Mouse (Mus musculus) embryo, embryonic 10.5 days (tissue): ENCODE data around the gene Col24a1.
A peak's percentile ranks its signal among the peaks of the same experiment; 100 is the strongest.

Experiments used
- DNase-seq: peaks from one replicate; pipeline ENCODE4 v3.0.0-alpha.2; 2015; ENCODE audit warnings: low spot score

The Col24a1 gene

DNA sequence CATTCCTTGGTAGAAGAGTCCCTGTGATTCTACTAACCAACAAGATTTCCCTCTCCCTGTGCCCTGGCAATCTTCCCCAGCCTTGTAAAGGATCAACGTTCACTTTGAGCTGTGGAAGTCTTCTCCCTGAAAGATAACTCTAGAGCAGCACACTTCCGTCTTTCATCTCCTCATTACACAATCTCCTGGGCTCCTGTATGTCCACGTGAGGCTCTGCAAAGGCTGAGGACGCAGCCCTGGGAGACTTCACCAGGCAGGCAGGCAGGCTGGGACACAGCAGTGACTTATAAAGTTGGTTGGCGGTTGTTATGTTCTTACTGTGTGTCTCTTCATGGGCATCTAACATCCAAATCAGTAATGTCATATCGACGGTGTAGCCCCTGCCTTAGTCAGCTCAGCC, 170.1 kb downstream of the Col24a1 start:
- no peak for DNase-seq

DNA sequence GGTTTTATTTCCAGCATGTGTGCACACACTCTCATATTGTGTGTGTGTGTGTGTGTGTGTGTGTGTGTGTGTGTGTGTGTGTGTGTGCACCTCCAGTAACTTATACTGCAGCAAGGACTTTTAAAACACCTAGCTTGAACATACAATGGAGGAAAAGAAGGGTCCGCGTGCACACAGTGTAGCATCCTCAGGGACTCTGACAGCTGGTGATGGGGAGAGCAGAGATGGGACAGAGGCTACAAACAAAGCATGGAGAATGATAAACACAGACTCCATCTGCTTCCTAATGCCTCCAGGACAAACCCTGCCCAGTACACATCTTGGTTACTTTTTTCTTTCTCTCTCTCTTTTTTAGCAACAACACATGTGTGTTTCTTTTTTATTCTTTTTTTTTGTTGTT, 171.5 kb downstream of the Col24a1 start:
- DNase-seq: no peak

DNA sequence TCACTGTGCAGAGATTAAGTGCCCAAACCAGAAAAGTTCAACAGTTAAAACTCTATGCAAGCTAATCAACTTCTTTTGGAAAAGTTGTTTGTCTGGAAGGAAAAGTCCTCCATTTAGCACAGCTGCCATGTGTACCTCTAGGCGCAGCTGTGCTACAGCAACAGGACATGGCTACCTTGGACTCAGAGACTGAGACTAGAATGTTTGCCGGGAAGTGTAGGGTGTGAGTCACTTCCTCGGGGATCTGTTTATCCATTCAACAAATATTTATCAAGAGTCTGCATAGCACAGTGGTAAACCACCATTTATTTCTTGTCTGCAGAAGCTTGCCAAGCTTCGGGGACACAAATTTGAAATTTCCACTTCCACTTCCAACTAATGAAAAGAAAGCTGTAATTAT, 178.8 kb downstream of the Col24a1 start:
- no peak for DNase-seq

DNA sequence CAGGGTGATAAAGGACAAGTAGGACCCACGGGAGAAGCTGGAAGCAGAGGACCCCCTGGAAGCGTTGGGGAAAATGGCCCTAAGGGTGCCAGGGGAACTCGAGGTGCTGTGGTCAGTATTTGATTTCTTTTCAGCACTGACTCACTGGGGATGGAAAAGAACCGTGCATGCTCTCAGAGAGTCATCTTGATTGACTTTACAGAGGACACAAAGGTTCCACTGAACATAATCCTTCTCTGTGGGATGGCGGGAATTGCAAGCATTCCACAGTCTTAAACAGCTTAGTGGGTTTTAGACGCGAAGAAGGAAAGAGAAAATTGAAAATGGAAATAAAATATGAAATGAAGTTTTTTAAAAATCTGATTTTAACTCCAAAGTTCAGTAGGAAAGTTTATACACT, 181.9 kb downstream of the Col24a1 start:
- no peak for DNase-seq

DNA sequence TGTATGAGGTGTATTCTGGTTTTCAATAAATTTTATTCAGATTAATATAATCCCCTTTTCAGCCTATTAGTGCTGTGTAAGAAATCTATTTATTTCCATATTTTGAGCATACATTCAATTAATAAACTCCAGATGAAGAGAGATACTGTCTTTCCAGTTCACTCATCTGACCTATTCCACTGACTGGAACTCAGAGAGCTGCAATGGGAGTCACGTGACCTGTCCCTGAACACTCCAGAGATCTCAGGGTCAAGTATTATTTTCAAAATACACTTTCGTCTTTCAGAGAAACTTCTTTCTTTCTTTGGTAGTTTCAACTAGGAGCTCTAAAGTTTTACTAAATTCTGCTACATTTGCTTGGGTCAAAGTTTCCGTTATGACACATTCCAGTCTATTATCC, 184.4 kb downstream of the Col24a1 start:
- no peak for DNase-seq

DNA sequence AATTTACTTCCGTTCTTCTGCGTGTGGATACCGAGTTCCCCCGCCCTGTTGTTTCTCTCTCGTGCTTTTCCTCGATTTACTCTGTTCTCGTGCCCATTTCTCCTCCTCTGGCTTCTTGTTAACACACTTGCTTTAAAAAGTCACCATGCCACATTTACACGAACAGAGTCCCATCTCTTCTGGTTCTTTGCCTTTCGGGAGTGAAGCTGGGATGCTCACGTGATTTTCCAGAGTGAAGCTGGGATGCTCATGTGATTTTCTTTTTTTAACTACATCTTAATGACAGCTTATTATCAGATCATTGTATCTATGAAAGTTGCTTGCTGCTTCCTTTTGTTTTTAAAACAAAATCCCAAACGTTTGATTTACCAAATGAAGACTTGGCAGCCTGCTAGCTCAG, 184.8 kb downstream of the Col24a1 start:
- DNase-seq: no peak

DNA sequence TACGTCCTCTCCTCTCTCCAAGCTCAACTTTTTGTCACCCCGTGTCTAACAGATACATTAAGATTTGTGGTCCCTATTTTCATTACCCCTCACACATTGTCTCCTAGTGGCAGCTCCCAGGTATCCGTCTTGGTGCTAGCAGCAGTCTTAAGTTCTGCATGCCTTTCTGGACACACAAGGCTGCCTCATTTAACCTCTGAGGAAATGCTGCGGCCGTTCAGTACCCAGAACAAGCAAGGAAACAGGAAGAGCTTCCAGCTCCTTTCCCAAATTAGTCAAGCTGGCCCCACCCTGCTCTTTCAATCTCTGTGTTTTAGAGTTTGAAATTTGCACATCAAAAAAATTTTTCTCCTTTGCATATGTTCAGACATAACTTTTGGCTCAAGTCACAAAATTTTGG, 186.2 kb downstream of the Col24a1 start:
- no peak for DNase-seq

DNA sequence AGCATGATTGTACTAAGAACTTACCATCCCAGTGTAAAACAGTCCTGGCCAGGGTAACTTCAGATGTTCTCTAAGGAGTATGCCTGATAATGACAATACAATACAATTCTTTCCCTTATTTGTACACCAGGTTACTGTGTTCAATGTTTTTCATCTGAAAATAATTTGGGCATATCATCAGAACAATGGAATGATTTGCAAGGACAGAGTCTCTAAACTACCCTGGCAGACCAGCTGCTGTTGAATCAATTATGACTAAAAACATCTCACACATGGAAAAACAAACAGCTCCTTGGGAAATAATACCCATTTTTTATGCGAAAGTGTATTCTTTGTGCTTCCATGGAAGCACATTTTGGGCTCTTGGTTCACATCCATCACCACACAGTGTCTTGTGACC, 198.0 kb downstream of the Col24a1 start:
- no peak for DNase-seq

DNA sequence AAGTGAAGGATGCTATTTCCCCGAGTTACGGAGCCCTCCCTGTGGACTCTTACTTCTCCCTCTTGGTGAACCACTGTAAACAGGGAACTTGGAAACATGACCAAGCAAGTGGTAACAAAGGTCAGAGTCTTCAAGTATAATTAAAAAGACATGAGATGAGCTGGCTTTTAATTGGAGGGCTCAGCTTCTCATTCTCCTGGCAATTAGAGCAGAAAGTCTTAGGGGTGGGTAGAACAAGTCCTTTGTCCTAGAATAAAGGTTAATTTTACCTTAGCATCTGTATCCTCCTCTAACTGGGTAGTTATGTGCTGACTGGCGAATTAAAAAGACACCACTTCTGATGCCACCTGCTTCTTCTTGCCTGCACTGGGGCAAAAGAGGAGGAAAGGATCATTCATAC, 199.1 kb downstream of the Col24a1 start:
- no peak for DNase-seq

DNA sequence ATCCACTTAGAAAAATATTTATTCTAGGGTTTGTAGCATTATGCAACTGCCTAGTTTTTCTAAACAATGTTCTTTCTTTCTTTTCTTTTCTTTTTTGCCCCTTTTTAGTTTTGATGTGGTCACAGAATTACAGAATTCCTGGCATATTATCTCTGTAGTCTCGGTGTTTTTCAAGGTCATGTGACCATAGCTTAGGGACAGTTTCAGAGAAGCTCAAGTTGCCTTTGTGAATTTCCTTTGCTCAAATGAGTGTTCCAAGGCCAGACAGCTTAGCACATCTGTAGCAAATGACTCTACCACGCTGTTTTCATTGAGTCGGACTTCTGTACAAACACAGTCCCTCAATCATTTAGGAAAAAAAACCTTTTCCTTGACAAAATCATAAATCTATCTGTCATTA, 205.9 kb downstream of the Col24a1 start:
- DNase-seq: no peak

DNA sequence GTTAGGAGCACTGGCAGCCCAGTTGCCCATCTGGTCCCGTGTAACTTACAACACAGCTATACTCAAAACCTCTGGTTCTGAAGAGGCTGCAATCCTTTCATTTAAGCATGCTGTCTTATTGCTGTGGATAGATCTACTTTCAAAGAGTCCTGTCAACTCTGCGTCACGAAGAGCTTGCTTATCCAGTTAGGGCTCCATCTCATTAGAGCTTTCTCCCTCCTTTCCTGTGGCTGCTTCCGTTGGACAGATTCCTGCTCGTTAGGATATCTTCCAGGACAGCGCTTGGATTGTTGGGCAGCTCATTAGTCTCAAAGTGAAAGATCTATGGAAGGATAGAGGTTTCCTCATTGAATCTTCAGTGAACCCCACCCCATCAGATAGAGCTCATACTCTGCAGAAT, 206.6 kb downstream of the Col24a1 start:
- DNase-seq: no peak

DNA sequence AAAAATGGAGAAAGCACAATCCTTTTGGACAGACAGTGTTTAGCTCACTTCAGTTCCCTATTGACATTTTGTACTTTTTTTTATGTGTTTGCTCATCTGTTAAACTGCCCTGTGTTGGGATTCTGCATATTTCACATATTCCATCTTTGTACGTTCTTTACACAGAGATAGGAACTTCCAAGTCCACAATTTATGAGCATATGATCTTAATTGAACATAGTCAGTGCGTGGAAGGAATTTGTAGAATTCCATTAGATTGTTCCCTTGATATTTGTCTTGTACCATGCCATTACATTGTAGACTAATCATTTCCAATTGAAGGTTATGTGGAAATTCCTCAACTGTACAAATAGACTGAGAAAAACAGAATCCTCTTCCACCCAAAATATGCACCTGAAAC, 212.6 kb downstream of the Col24a1 start:
- no peak for DNase-seq

DNA sequence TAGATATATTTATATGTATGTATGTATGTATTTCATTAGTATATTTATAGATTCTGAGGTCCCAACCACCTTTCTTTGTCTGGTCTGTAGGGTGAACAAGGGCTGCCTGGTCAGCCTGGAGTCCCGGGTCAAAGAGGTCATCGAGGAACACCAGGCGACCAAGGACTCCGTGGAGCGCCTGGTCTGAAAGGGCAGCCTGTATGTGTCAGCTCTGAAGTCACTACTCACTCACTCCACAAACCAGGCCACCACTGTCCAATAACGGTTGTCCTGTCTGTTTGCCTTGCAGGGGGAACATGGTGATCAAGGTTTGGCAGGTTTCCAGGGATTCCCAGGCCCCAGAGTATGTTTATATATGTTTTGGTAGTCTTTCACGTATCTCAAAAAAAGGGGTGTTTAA, 216.3 kb downstream of the Col24a1 start:
- DNase-seq: no peak

DNA sequence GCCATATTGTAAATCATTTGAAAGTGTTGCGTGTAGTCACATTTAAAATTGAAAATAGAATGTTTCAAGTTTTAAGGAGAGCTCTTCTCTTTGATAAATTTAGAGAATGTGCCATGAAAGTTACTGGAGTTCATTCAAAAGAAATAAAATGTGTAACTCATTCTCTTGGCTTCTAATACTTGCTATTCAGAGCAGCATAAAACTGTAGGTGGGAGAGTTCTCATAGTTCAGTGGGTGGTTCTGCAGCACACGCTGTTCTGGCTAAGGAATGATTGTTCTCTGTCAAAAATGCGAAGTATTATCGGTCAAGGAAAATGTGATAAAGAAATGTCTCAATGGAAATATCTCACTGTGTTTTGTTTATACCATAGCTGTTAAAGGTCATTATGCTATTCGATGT, 221.9 kb downstream of the Col24a1 start:
- no peak for DNase-seq

DNA sequence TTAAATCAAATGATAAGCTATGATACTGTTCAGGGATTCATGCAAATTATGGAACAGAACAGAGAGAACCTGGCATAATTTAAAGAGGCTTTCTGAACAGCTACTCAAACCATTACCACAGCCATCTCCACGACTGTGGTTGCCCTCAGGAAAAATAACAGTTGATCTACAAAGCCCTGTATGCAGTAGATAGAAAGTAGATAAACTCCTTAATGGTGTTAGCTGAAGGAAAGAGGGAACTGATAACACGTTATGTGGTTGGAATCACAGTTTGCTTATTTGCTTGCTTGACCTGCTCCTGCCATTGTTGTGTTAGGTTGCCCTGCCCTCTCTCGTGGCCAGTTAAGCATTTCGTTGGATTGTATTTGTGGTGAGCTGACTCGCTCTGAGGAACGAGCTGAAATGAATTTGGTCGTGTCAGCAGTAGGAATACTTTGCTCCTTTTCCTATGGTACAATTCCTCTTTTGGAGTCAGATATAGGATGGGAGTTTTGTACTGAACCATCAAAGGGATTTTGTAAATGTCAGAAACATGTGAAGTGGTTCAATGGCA, 229.3 kb downstream of the Col24a1 start:
- DNase-seq: no peak

DNA sequence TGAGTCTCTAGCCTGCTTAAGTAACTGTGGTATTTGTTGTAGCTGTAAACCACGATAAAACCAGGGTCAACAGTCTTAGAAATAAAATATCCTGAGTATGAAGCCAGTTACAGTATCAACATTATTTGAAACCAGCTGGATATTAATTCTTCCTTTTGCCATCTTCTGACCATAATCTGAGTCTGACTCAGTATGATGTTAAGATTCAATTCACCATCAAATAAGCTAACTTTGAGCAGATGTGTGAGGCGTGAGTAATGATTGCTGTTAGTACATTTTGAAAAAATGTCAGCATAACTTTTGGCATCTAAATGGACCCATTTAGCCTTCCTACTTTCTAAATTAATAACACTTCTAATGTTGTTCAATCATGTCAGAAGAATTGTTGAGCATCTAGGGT, 230.0 kb downstream of the Col24a1 start:
- no peak for DNase-seq

DNA sequence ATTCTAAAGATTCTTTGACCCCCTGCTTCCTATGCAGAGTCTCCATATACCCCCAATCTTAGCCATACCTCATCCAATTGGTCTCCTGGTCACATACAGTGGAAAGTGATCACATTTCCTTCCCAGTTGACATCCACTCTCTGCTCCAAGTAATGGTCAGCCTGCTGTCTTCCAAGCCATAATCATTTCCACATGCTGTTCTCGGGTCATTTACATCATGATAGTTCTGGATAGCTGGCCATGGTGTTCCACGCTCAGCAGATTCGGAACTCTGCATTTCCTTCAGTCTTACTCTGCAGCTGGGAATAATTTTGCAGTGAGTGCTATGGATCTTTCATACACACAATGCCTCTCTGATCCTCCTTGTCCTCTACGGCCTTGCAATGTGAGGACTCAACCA, 233.0 kb downstream of the Col24a1 start:
- DNase-seq: peak; percentile 48

DNA sequence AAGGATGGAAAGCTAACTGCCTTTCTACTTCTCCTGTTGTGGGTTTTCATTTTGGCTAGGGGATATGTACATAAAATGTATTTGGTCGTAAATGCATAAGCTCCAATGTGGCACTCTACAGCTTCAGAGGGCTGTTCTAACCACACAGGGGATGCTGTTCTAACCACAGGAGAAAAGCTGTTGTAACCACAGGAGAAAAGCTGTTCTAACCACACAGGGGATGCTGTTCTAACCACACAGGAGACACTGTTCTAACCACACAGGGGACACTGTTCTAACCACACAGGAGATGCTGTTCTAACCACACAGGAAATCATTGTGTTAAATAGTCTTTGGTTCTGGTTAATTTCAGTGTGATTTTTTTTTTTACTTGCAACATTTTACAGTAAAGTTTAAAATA, 245.6 kb downstream of the Col24a1 start:
- DNase-seq: no peak

DNA sequence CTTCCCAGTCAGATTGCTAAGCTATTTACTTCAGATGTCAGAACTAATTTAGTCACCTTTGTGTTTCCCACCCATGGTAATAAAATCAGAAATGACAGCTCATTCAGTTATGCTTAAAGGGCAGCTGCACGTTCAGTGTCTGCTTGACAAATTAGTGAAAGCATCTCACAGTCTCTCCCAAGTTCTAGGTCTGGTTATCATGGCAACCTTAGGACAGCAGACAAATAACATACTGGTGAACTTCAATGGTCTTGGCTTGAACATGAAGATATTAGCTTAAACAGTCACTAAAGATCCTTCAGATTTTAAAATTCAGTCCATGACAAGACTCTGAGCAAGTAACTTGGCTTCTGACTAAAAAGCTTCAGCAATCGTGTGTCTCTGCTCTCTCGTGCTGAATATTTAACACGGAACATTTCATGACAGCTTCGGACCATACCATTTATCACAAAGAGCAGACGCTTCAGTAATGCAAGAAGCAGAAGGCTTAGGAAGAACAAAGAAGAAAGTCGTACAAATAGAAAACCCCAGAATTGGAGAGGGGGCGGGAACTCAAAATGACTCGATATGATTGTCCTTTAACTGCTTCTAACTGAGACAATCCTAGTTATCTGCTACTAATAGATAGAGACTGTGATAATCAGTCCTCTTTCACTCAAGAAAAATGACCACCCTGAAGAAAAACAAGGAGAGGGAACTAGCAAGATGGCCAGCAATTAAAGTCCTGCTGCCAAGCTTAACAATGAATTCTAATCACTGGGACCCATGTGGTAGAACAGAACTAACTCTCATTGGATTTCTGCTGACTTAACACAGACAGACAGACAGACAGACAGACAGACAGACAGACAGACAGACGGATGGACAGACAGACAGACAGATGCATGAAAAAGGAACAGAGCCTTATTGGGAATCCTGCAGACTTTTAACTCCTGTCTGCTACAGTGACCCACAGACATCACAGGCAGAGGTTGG, 256.5 kb downstream of the Col24a1 start:
- DNase-seq: no peak

DNA sequence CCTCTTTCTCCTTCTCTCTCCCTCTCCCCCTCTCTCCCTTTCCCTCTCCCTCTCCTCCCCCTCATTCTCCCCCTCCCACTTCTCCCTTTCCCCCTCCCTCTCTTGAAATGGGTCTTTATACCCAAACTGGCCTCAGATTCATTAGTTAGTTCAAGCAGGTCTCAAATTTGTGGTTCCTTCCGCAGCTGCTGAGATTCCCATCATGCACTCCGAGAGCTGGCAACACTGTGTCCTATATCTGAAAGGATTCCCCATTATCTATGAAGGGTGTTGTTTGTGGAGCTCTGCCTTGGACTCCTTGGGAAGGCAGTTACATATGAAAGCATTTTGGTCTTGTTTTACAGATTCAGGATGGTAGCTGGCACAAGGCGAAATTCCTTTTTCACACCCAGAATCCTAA, 257.9 kb downstream of the Col24a1 start:
- DNase-seq: no peak

DNA sequence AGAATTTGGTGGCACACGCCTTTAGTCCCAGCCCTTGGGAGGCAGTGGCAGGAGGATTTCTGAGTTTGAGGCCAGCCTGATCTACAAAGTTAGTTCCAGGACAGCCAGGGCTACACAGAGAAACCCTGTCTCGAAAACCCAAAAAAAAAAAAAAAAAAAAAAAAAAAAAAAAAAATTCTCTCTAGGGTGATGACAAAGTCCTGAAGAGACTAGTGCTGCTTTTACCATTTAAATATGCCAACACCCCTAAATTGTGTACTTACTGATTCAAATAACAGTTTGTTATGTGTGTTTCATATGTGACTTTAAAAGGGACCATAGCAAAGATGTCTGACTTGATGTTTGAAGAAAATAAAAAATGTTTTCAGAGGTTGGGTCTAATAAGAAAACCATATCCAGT, 262.1 kb downstream of the Col24a1 start:
- no peak for DNase-seq

DNA sequence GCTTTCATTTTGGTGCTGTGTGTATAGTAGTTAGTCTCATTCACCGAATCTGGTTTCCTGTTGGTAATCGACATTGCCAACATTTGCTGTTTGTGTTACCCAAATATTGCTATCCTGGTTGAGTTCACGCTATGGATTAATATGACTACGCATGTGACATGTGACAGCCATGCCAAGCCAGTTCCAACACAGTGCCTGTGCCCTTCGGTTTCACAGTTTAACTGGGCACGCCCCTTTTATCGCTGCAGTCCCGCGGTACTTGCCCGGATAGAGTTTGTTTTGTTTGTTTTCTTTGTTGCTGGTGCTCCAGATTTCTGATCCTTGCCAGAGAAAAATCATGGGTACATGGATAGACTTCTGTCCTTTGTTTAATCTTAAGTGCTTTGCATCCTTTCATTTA, 263.9 kb downstream of the Col24a1 start:
- DNase-seq: no peak

DNA sequence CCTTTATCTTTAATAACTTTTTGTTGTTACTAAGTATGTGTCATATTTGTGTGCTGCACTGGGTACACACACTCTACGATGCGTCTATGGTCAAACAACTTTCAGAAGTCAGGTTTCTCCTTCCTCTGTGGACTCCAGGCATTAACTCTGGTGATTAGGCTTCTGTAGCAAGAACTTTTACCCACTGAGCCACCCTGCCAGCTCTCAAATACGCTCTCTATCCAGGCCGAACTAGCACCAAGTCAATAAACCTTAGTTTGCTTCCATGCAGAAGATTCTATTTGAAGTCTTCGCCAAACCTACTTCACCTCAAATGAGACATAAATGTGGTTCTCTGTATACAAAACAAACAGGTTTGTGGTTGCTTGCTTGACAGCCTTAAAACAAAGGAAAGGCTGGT, 267.4 kb downstream of the Col24a1 start:
- no peak for DNase-seq

DNA sequence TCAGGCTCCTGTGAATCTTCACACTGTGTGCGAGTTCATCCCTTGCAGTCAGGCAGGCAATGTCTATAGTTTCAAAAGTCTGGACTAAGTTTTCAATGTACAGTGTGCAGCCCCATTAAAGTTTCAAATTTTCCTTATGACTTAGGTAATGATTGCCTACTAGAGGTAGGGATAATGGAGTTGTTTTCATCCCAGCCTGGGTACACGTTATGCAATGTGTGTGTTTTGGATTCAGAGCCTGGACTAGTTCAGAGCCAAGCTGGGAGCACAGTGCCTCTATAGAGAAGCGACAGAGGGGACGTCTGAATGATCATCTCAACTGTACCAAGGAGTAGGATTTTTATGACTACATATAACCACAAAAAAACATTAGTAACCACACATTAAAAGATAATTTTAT, 267.8 kb downstream of the Col24a1 start:
- no peak for DNase-seq
